20 mouse cellular contexts compared by ENCODE assay signal in the genomic region with DNA sequence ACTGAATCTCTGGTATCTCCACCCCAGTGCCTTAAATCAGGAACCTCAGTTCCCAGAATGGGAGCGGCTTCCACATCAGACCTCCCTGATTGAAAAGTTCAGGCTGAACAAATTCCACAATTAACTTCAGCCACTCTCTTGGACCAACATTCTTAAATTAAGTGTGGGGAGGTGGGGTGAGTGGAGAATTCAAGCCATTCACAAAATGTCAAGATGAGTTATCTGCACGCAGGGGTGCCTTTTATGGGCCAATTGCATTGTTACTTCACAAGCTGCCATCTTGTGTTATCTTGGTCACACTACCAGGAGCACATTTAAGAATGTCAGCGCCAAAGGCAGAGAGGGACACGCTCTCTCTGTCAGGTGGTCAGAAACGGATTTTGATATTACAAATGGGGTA.
DNase-seq lines count a peak whose midpoint lies in the region; ATAC-seq and TF ChIP-seq lines count a peak whose summit lies in the region.
"Had no signal": no experiment of that assay in that cellular context is flagged by ENCODE, and none has a peak within 500 bp of the region (broad histone marks: within the 10 kb centered on the region; RNA-seq: fewer than 3 reads in every experiment).

No protein-coding gene starts in this region.

- no peak overlapping the region for H3K27ac ChIP-seq in midbrain, embryonic 12.5 days (replicated peaks)
- H3K27ac ChIP-seq in midbrain, postnatal 0 days (ENCODE audit: low read depth, low read length): no peak overlapping the region
- H3K27ac ChIP-seq: embryonic facial prominence, embryonic 10.5 days; heart, embryonic 10.5 days; hindbrain, embryonic 14.5 days had no signal

- H3K4me1 ChIP-seq in midbrain, embryonic 12.5 days: no peaks in the 10 kb centered on the region
- no peaks in the 10 kb centered on the region for H3K4me1 ChIP-seq in midbrain, postnatal 0 days (ENCODE audit: insufficient read depth, low read length)
- H3K4me1 ChIP-seq: embryonic facial prominence, embryonic 10.5 days; heart, embryonic 10.5 days had no signal

- H3K27me3 ChIP-seq in midbrain, embryonic 12.5 days: no peaks in the 10 kb centered on the region
- no peaks in the 10 kb centered on the region for H3K27me3 ChIP-seq in midbrain, postnatal 0 days (ENCODE audit: insufficient read depth, low read length)

- no peak overlapping the region for H3K9ac ChIP-seq in midbrain, embryonic 12.5 days (replicated peaks)
- H3K9ac ChIP-seq in midbrain, postnatal 0 days (replicated peaks; ENCODE audit: low read length, poor library complexity, severe bottlenecking): no peak overlapping the region
- H3K9ac ChIP-seq: hindbrain, embryonic 14.5 days had no signal

- no peak for TF ChIP-seq CTCF in midbrain, postnatal 0 days (IDR thresholded peaks at IDR 0.05)

- H3K4me3 ChIP-seq in midbrain, embryonic 12.5 days: no peak overlapping the region
- no peak overlapping the region for H3K4me3 ChIP-seq in midbrain, postnatal 0 days (ENCODE audit: low read depth, low read length)
- H3K4me3 ChIP-seq: embryonic facial prominence, embryonic 10.5 days; heart, embryonic 10.5 days had no signal

- H3K4me2 ChIP-seq in midbrain, embryonic 12.5 days (replicated peaks): no peak overlapping the region
- H3K4me2 ChIP-seq in midbrain, postnatal 0 days (ENCODE audit: low read depth, low read length, poor library complexity, severe bottlenecking): no peak overlapping the region
- H3K4me2 ChIP-seq: hindbrain, embryonic 14.5 days had no signal

- no peaks in the 10 kb centered on the region for H3K9me3 ChIP-seq in midbrain, embryonic 12.5 days
- H3K9me3 ChIP-seq in midbrain, postnatal 0 days (ENCODE audit: low read length): no peaks in the 10 kb centered on the region
- H3K9me3 ChIP-seq: embryonic facial prominence, embryonic 10.5 days; heart, embryonic 10.5 days had no signal

- H3K36me3 ChIP-seq in midbrain, embryonic 12.5 days: no peaks in the 10 kb centered on the region
- H3K36me3 ChIP-seq in midbrain, postnatal 0 days (ENCODE audit: insufficient read depth, low read length): no peaks in the 10 kb centered on the region
- H3K36me3 ChIP-seq: embryonic facial prominence, embryonic 10.5 days; heart, embryonic 10.5 days had no signal

- DNase-seq in midbrain, postnatal 0 days (ENCODE audit: low spot score): no peak
- DNase-seq in ZHBTc4 (ENCODE audit: low read depth, low spot score): peak; percentile 11
- peak; percentile 17 for DNase-seq in embryo, embryonic 11 days
- peak; percentile 54 for DNase-seq in retina, embryonic 14.5 days (ENCODE audit: low spot score)
- no peak for DNase-seq in urinary bladder, adult 2 months (ENCODE audit: low spot score)
- no peak for DNase-seq in cerebellum, postnatal 25 days
- no peak for DNase-seq in cerebellum, adult 8-10 months
- DNase-seq: adrenal gland, postnatal 14 days; cerebellum, adult 11-12 months; cerebellum, adult 9-11 months; heart, adult 18-20 months; heart, postnatal 10 days; heart, postnatal 4 days had no signal

- 65% methylated on average over 5 of the region's 5 CpGs for WGBS in midbrain, embryonic 12.5 days
- 30% methylated on average over 5 of the region's 5 CpGs for WGBS in midbrain, postnatal 0 days

- ATAC-seq in midbrain, embryonic 12.5 days (ENCODE audit: low FRiP score, low read depth): peak; percentile 32; the same call in 1 of the 2 replicates
- ATAC-seq in midbrain, postnatal 0 days (ENCODE audit: low FRiP score): no peak
- ATAC-seq: activated CD4-positive, CD25-positive, alpha-beta regulatory T cell, adult 4 months; forebrain, embryonic 14.5 days; inflammation-experienced regulatory T-cells, adult 6 months had no signal

Comparison
In these comparisons a context has a peak if more than half of its experiments do, and no peak if none do; other contexts are left out.
1. DNase-seq: peak in ZHBTc4 (single experiment), embryo, embryonic 11 days (single experiment) and retina, embryonic 14.5 days (single experiment); none in midbrain, postnatal 0 days (single experiment), urinary bladder, adult 2 months (single experiment), cerebellum, postnatal 25 days (0 of 2) and cerebellum, adult 8-10 months (single experiment).